Mouse (Mus musculus): ENCODE measurements at regions not wholly inside any gene's neighbourhood (a gene's known extent, or its start where the extent isn't known, plus 50 kb on each side); places are given as distances from the start of the nearest gene placed in this dataset.

DNA sequence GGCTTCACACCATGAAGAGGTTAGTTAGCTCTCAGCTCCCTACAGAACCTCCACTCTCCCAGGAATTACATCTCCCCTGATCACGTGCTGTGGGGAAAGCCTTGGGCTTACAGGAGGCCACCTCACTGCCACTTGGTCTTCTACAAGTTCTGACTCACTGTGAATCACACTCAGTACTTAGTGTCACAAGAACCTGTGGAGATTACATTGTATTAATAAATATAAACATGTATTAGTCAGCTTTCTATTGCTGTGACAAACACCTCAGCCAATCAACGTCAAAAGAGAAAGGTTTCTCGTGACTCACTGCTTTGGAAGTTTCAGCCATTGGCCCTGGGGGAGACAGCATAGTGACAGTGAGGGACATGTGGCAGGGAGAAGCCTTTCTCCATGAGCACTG, 178.6 kb upstream of the Myocd start:
- no peak for TF ChIP-seq CTCF (IDR thresholded peaks at IDR 0.05; ENCODE audit: control insufficient read depth, insufficient read depth, insufficient read length)
- TF ChIP-seq CEBPB (IDR thresholded peaks at IDR 0.05; ENCODE audit: low read depth), result peak; percentile 64
- peak; percentile 78 for TF ChIP-seq MAX (IDR thresholded peaks at IDR 0.05)

Data from C2C12 (cell line).